Mouse (Mus musculus): ENCODE measurements around the gene Olfr1278. TPM values are rescaled to one million over a fixed set of nuclear protein-coding genes. Genes with fewer than 3 reads are reported as not detected.
"Not testable (repeated sequence)": the region's sequence is repeated elsewhere in the genome, so short reads cannot be mapped to it uniquely, and the experiment has no call there.

Gene Olfr1278
- not detected in 2 replicates for polyA plus RNA-seq (2012)

DNA sequence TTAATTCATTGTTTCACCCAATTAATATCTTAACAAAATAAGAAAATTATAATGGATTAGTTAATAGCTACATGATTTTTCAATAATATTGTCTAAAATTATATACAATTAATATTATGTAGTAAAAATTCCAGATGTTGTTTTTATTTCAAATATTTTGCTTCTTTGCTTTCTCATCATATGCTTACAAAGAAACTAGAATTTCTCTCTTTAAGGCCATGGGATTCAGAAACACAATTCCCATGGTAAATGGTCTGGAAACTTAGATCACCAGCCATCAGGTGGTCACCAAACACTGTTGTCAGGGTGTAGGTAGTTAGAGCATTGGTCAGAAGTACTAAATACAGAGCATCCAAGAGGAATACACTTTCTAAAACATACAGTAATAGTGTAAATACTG is at the start of gene Olfr1278:
Gene Olfr1278 (plus strand): TSS at position 301 of the 400 bp plus-strand sequence.
- H3K27me3 ChIP-seq (ENCODE audit: control insufficient read depth): no peaks in the 10 kb centered on the region
- H3K4me3 ChIP-seq (replicated peaks): no peak within 1 kb of the TSS
- no peak for TF ChIP-seq GATA1 (IDR thresholded peaks at IDR 0.05; ENCODE audit: low read length)
- TF ChIP-seq TAL1 (IDR thresholded peaks at IDR 0.05; ENCODE audit: low read length): no peak
- H3K4me1 ChIP-seq (ENCODE audit: control insufficient read depth): no peaks in the 10 kb centered on the region
- 0 out of 2 replicates have a peak, but pooled peaks cover 2% of the 10 kb centered on the region for H3K9me3 ChIP-seq (ENCODE audit: control insufficient read depth, low read length)
- no peaks in the 10 kb centered on the region for H3K36me3 ChIP-seq (ENCODE audit: control insufficient read depth)

DNA sequence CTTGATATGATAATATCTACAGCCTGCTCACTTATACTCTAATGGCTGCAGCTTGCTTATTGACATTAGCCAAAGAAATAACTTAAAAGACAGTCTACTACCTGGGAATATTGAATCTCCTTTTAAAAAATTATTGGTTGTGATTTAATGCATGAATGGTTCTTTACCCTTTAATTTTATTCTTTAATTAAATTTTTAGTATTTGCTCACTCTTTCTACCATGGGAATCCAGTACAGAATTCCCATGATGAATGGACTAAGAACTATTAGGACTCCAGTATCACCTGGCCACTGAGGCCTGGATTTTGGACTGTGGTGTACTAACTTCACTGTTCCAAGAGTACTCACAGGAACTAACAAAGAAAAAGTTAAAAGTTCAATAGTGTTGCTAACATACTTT is 35.7 kb upstream of the Olfr1278 start, which contains the start of gene Olfr1276:
Gene Olfr1276 (plus strand): TSS at position 301 of the 400 bp plus-strand sequence.
- TF ChIP-seq GATA1 (IDR thresholded peaks at IDR 0.05; ENCODE audit: low read length) (no peak), TAL1 (IDR thresholded peaks at IDR 0.05; ENCODE audit: low read length) (no peak)
- Histone ChIP-seq H3K27me3 (ENCODE audit: control insufficient read depth) (no peaks in the 10 kb centered on the region), H3K4me1 (ENCODE audit: control insufficient read depth) (no peaks in the 10 kb centered on the region), H3K9me3 (ENCODE audit: control insufficient read depth, low read length) (no peaks in the 10 kb centered on the region), H3K4me3 (replicated peaks) (no peak within 1 kb of the TSS), H3K36me3 (ENCODE audit: control insufficient read depth) (no peaks in the 10 kb centered on the region)

DNA sequence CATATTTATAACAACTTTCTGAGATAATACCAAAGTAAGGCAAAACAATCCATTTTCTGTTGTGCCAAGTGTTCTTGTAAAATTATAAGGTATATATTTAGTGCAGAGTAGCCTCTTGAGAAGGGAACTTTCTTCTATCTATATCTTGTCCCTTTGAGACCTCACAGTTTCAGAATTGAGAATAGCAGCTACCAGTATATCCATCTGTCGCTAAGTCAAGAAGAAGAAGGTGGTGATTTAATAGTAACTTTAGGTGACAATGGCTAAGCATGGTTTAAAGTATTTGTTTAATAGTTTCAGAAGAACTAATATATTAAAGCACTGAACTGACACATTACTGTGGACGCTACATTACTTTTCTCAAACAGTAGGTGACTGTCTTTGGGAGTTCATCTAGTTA is 15.9 kb upstream of the Olfr1278 start, which contains the start of gene Olfr1277:
Gene Olfr1277 (minus strand): TSS at position 101 of the 400 bp plus-strand sequence.
- H3K9me3 ChIP-seq (ENCODE audit: control insufficient read depth, low read length): no peaks in the 10 kb centered on the region
- no peaks in the 10 kb centered on the region for H3K27me3 ChIP-seq (ENCODE audit: control insufficient read depth)
- H3K4me1 ChIP-seq (ENCODE audit: control insufficient read depth): no peaks in the 10 kb centered on the region
- TF ChIP-seq TAL1 (IDR thresholded peaks at IDR 0.05; ENCODE audit: low read length): no peak
- no peak for TF ChIP-seq GATA1 (IDR thresholded peaks at IDR 0.05; ENCODE audit: low read length)
- no peak within 1 kb of the TSS for H3K4me3 ChIP-seq (replicated peaks)
- H3K36me3 ChIP-seq (ENCODE audit: control insufficient read depth): no peaks in the 10 kb centered on the region

DNA sequence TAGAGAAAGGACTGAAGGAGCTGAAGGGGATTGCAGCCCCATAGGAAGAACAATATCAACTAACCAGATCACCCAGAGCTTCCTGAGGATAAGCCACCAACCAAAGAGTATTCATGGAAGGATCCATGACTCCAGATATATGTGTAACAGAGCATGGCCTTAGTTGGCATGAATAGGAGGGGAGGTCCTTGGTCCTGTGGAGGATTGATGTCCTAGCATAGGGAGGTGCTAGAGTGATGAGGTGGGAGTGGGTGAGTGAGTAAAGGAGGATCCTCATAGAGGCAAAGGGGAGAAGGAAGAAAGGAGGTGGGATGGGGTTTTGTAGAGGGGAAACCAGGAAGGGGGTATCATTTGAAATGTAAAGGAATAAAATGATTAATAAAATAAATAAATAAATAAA is 8.6 kb downstream of the Olfr1278 start:
- no peak overlapping the region for H3K4me3 ChIP-seq (replicated peaks)
- no peaks in the 10 kb centered on the region for H3K27me3 ChIP-seq (ENCODE audit: control insufficient read depth)
- TF ChIP-seq GATA1 (IDR thresholded peaks at IDR 0.05; ENCODE audit: low read length): no peak
- TF ChIP-seq TAL1 (IDR thresholded peaks at IDR 0.05; ENCODE audit: low read length): no peak
- no peaks in the 10 kb centered on the region for H3K4me1 ChIP-seq (ENCODE audit: control insufficient read depth)
- peaks cover 3% of the 10 kb centered on the region; the same call in 1 of the 2 replicates for H3K9me3 ChIP-seq (ENCODE audit: control insufficient read depth, low read length)
- H3K36me3 ChIP-seq (ENCODE audit: control insufficient read depth): no peaks in the 10 kb centered on the region

DNA sequence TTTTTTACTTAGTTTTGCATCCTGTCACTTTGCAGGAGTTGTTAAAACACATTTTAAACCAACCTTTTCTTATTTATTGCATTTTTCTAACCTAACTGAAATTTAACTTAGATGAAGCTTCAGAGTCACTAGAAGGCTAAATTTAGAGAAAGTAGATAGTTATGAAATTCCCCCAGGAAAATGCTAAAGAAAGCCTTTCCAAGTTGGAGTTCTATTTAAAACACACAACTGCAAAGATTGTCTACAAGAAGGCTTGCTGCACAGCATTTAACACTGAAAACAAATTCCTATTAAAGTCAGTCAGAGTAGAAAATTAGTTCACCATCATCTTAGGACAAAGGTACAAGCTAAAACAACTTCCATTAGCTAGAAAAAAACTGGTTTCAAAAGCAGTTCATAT is 10.4 kb downstream of the Olfr1278 start, which contains the start of gene Olfr1279:
Gene Olfr1279 (plus strand): TSS at position 262 of the 400 bp plus-strand sequence.
- no peak for TF ChIP-seq GATA1 (IDR thresholded peaks at IDR 0.05; ENCODE audit: low read length)
- TF ChIP-seq TAL1 (IDR thresholded peaks at IDR 0.05; ENCODE audit: low read length): no peak
- peaks cover 3% of the 10 kb centered on the region; the same call in 1 of the 2 replicates for H3K9me3 ChIP-seq (ENCODE audit: control insufficient read depth, low read length)
- H3K4me1 ChIP-seq (ENCODE audit: control insufficient read depth): no peaks in the 10 kb centered on the region
- H3K27me3 ChIP-seq (ENCODE audit: control insufficient read depth): no peaks in the 10 kb centered on the region
- H3K4me3 ChIP-seq (replicated peaks): no peak within 1 kb of the TSS
- H3K36me3 ChIP-seq (ENCODE audit: control insufficient read depth): no peaks in the 10 kb centered on the region

DNA sequence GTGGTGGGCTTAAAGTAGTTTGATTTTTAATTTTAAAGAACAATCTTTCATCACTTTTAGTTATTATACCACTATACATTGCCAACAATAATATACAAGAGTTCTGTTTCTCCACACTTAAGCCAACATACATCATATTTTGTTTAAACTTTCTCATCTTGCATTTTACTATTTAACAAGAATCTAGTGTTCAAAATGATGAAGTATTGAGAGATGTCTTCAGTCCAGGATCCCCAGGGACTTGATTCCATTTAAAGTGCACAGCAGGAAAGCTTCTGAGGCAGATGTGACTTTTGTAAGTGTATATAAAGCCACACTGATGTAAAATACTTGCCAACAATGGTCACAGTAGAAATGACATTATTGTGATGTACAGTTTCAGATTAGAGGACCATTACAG is 23.8 kb downstream of the Olfr1278 start, which contains the start of gene Olfr1280:
Gene Olfr1280 (plus strand): TSS at position 301 of the 400 bp plus-strand sequence.
- Histone ChIP-seq H3K27me3 (ENCODE audit: control insufficient read depth) (no peaks in the 10 kb centered on the region), H3K9me3 (ENCODE audit: control insufficient read depth, low read length) (no peaks in the 10 kb centered on the region; the same call in 1 of the 2 replicates), H3K4me3 (replicated peaks) (no peak within 1 kb of the TSS), H3K4me1 (ENCODE audit: control insufficient read depth) (no peaks in the 10 kb centered on the region), H3K36me3 (ENCODE audit: control insufficient read depth) (no peaks in the 10 kb centered on the region)
- TF ChIP-seq GATA1 (IDR thresholded peaks at IDR 0.05; ENCODE audit: low read length) (no peak), TAL1 (IDR thresholded peaks at IDR 0.05; ENCODE audit: low read length) (no peak)

DNA sequence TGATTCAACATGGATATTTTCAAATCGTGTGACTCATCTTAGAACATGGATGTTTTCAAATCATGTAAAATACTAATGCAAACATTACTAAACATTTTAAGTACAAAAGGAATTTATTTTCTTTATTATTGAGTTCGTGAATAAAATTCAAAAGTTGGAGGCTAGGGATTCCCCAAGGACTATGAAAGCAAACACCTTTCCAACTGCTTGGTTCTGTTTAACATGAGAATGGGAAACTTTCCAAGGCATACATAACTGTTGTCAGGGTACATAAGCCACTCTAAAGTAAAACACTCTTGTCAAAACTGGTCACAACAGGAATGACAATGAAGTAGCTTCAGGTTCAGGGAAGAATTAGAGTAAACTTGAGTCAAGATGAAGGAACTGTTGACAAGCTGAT is 36.3 kb downstream of the Olfr1278 start, which contains the start of gene Olfr1281:
Gene Olfr1281 (plus strand): TSS at position 301 of the 400 bp plus-strand sequence.
- no peaks in the 10 kb centered on the region for H3K27me3 ChIP-seq (ENCODE audit: control insufficient read depth)
- no peaks in the 10 kb centered on the region for H3K36me3 ChIP-seq (ENCODE audit: control insufficient read depth)
- no peak within 1 kb of the TSS for H3K4me3 ChIP-seq (replicated peaks)
- TF ChIP-seq GATA1 (IDR thresholded peaks at IDR 0.05; ENCODE audit: low read length) (no peak), TAL1 (IDR thresholded peaks at IDR 0.05; ENCODE audit: low read length) (no peak)
- H3K4me1 ChIP-seq (ENCODE audit: control insufficient read depth): no peaks in the 10 kb centered on the region
- H3K9me3 ChIP-seq (ENCODE audit: control insufficient read depth, low read length): no peaks in the 10 kb centered on the region

DNA sequence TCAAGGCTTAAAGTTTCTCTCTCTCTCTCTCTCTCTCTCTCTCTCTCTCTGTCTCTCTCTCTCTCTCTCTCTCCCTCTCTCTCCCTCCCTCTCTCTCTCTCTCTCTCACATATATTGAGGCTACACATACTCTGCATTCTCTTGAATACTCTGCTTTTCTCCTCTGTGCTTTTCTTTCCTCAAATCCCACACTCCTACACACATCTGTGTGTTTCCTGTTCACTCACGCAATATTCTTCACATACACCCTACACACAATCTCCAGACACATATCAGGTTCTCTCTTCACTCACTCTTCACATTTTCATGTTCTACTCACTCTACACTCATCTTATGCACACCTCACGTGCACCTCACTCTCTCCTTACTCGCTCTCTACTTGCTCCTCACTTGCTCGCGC is 43.8 kb downstream of the Olfr1278 start:
- not testable (repeated sequence) for H3K4me1 ChIP-seq (ENCODE audit: control insufficient read depth); H3K9me3 ChIP-seq (ENCODE audit: control insufficient read depth, low read length); H3K4me3 ChIP-seq (replicated peaks); H3K36me3 ChIP-seq (ENCODE audit: control insufficient read depth); H3K27me3 ChIP-seq (ENCODE audit: control insufficient read depth)

DNA sequence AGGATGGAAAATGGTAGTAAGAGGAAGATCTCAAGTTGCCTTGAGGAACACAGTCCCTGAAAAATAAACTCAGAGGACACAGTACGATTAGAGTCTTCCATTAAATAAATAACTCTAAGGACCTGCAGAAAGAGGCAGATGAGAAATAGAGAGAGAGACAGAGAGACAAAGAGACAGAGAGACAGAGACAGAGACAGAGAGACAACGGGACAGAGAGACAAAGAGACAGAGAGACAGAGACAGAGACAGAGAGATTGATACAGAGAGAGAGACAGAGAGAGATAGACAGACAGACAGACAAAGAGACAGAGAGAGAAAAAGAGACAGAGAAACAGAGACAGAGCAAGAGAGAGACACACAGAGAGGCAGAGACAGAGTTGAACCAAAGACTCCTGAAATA is 46.0 kb downstream of the Olfr1278 start, which contains the start of gene Olfr1282:
Gene Olfr1282 (minus strand): TSS at position 101 of the 400 bp plus-strand sequence.
- Histone ChIP-seq H3K4me3 (replicated peaks) (no peak within 1 kb of the TSS), H3K4me1 (ENCODE audit: control insufficient read depth) (no peaks in the 10 kb centered on the region), H3K9me3 (ENCODE audit: control insufficient read depth, low read length) (0 out of 2 replicates have a peak, but pooled peaks cover 2% of the 10 kb centered on the region)

More for the DNA sequence above, 46.0 kb downstream of the Olfr1278 start, which contains the start of gene Olfr1282:
- TF ChIP-seq TAL1 (IDR thresholded peaks at IDR 0.05; ENCODE audit: low read length) (no peak), GATA1 (IDR thresholded peaks at IDR 0.05; ENCODE audit: low read length) (no peak)
- Histone ChIP-seq H3K27me3 (ENCODE audit: control insufficient read depth) (no peaks in the 10 kb centered on the region), H3K36me3 (ENCODE audit: control insufficient read depth) (no peaks in the 10 kb centered on the region)

Other genes starting within 250 kb of the Olfr1278 start
- not detected in 2 replicates for gene Gm13941, start 184.2 kb upstream of the Olfr1278 start, polyA plus RNA-seq (2012)
- not detected in 2 replicates for gene Gm15130, start 137.2 kb upstream of the Olfr1278 start, polyA plus RNA-seq (2012)
- gene 4930430A15Rik, start 60.5 kb upstream of the Olfr1278 start, polyA plus RNA-seq (2012): not detected in 2 replicates
- not detected in 2 replicates for gene Olfr1275, start 54.9 kb upstream of the Olfr1278 start, polyA plus RNA-seq (2012)
- gene Olfr1276, start 35.6 kb upstream of the Olfr1278 start, polyA plus RNA-seq (2012): not detected in 2 replicates
- gene Olfr1277, start 16.0 kb upstream of the Olfr1278 start, polyA plus RNA-seq (2012): not detected in 2 replicates
- gene Olfr1279, start 10.5 kb downstream of the Olfr1278 start, polyA plus RNA-seq (2012): not detected in 2 replicates
- not detected in 2 replicates for gene Olfr1280, start 23.9 kb downstream of the Olfr1278 start, polyA plus RNA-seq (2012)
- gene Olfr1281, start 36.4 kb downstream of the Olfr1278 start, polyA plus RNA-seq (2012): not detected in 2 replicates
- not detected in 2 replicates for gene Olfr1282, start 45.9 kb downstream of the Olfr1278 start, polyA plus RNA-seq (2012)
- gene Olfr1283, start 76.7 kb downstream of the Olfr1278 start, polyA plus RNA-seq (2012): not detected in 2 replicates
- not detected in 2 replicates for gene Olfr1284, start 85.4 kb downstream of the Olfr1278 start, polyA plus RNA-seq (2012)
- gene Olfr1286, start 133.0 kb downstream of the Olfr1278 start, polyA plus RNA-seq (2012): not detected in 2 replicates
- gene Olfr1287, start 159.0 kb downstream of the Olfr1278 start, polyA plus RNA-seq (2012): not detected in 2 replicates
- gene Olfr1288, start 184.0 kb downstream of the Olfr1278 start, polyA plus RNA-seq (2012): not detected in 2 replicates
- not detected in 2 replicates for gene Olfr1289, start 190.7 kb downstream of the Olfr1278 start, polyA plus RNA-seq (2012)
- not detected in 2 replicates for gene Olfr1290, start 203.7 kb downstream of the Olfr1278 start, polyA plus RNA-seq (2012)
- gene Olfr1291-ps1, start 207.0 kb downstream of the Olfr1278 start, polyA plus RNA-seq (2012): 0.01 TPM in 1 of 2 replicates, not detected in the other
- gene Olfr1293-ps, start 235.1 kb downstream of the Olfr1278 start, polyA plus RNA-seq (2012): not detected in 2 replicates

All from erythroblast, embryonic 14.5 days (primary cell).